Mouse (Mus musculus) kidney, adult 2 months (tissue): ENCODE results near the gene 4930558K02Rik.

Experiments used
- CTCF ChIP-seq: fragments of 200-500 bp; conservative IDR thresholded peaks from 2 replicates; pipeline ENCODE4 v1.5.1; 2011; ENCODE audit warnings: low read depth, mild to moderate bottlenecking, control low read depth, low read length, moderate library complexity, mixed read lengths; ENCODE audit not compliant: insufficient read depth, insufficient read length
- POLR2A ChIP-seq: fragments of 200-500 bp; IDR thresholded peaks from one replicate; pipeline ENCODE4 v1.6.1; 2011; ENCODE audit warnings: low read depth, low read length, control low read depth

DNA sequence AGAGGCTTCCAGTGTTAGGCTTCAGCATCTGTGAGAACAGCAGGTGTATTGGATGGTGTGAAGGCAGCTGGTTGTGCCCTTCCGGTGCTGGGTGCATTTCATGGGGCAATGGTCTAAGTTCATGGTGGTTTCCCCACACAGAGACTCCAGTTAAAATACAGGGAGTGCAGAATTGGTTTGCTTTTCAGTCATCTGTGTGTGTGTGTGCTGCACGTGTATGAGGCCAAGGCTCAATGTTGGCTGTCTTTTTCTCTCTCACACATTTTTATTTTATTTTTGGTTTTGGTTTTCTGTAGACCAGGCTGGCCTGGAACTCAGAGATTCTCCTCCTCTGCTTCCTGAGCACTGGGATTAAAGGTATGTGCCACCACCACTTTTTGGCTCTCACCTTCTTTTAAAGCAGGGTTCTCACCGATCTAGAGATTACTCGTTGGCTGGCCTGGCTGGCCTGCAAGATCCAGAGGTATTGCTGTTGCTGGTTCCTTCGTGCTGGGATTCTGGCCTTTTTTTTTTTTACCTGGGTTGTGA is 1.2 kb downstream of the 4930558K02Rik start:
- TF ChIP-seq POLR2A (no peak), CTCF (no peak)
